Mouse (Mus musculus): ENCODE measurements around the gene Hexim1.

Gene Hexim1

DNA sequence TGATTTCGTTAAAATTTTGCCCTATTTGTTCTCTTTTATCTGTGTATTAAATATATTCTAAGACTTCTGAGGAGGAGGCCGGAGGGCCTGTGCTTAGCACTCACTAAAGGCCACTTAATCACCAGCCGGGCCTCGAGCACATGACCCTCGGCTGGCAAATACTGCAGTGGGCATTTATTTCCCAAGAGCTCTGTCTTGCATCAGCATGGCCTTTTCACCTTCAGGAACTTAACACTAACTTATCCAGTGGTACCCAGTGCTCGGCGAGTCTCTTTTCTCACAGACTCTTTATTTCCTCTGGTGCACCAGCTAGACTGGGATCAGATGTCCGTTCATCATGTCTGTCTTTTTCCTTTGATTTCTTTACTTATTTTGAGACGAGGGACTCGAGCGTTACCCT is 44.7 kb downstream of the Hexim1 start:
- DNase-seq (ENCODE audit: low spot score), result no peak

DNA sequence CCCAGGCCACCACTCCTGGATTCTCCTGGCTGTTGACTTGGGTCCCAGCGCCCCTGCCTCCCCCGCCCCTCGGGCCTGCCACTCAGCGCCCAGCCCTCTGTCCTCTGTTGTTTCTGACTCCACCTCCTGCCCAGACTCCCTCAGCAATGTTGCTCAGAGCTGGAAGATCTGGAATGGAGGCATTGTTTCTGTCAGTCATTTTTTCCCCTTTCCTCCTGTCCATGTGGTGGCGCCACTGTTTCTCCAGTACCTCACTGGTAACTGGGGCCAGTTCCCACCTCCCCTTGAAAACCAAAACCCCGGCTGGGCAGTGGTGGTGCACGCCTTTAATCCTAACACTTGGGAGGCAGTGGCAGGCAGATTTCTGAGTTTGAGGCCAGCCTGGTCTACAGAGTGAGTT is 45.4 kb downstream of the Hexim1 start:
- no peak for DNase-seq (ENCODE audit: low spot score)

DNA sequence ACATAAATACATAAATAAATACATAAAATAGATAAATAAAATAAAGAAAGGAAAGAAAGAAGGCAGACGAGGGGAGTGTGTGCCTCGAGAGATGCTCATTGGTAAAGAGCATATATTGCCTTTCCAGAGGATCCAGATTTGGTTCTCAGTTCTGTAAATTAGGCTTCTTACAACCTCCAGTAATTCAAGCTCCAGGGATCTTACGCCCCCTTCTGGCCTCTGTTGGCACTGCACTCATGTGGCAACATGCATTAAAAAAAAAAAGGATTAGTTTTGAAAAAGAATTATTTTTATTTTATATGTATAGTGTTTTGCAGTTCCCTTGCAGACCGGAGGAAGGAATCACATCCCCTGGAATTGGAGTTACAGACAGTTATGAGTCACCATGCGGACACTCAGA is 46.1 kb downstream of the Hexim1 start:
- no peak for DNase-seq (ENCODE audit: low spot score)

DNA sequence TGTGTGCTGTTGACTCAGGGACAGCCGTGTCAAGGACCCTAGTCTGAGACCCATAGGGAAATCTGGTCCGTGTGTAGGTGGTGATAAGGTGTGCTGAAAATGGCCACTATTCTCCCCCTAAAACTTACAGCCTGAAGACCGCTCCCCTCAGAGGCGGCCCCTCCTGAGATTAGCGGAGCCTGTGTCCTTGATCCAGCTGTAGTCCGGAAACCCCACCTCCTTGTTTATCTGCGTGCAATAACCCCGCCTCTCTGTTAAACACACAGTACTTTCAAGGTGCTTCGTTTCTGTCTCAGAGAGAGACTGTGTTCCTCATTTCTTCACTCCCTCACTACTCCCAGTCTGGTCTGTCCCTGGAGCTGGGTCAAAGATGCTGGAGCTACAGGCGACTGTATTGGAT is 48.4 kb downstream of the Hexim1 start:
- no peak for DNase-seq (ENCODE audit: low spot score)

DNA sequence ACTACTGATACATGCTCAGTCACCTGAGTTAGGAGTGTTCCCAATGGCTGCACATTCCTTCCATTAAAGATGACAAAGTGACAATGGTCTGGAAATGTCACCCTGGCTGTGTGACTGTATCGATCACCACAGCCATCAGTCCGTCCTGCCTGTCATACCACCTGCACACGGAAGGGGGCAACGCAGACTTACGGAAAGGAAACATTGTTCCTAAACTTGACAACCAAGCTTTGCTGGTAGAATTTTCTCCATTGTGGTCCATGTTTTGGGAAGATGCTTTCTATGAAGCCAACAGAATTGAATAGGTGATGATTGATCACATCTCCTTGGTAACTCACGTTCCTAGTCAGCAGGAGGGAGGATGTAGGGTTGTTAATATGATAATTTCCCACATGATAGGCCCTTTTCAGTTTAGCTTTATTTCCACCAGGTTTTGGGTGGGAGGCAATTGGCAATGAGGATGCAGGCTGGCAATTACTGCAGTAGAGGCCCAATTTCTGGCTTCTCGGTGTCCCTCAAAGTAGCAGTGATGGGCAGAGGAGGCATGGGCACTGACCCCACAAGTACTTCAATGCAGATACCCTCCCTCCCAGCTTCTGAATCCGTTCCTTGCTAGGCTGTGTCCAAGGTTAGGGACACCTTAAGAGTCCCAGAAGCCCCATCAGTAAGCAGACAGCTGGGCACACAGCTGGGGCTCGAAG is 52.8 kb downstream of the Hexim1 start:
- peak; percentile 92 for DNase-seq (ENCODE audit: low spot score)

All from layer of hippocampus, adult 9-10 months (tissue).